36 mouse cellular contexts compared by ENCODE assay signal in genomic region chr11:117476554-117477107, GRCm38 (mm10). TPM values are rescaled to one million over a fixed set of nuclear protein-coding genes. Genes with fewer than 3 reads are reported as not detected.
A peak's percentile ranks its signal among the peaks of the same experiment; 100 is the strongest.
DNase-seq lines count a peak whose midpoint lies in the region; ATAC-seq and TF ChIP-seq lines count a peak whose summit lies in the region.
"Had no signal": no experiment of that assay in that cellular context is flagged by ENCODE, and none has a peak within 500 bp of the region (broad histone marks: within the 10 kb centered on the region; RNA-seq: fewer than 3 reads in every experiment).

No protein-coding gene starts in this region.

- no peak overlapping the region for H3K4me2 ChIP-seq in midbrain, embryonic 15.5 days

- no peak for TF ChIP-seq CTCF in left cerebral cortex, adult 2 months (IDR thresholded peaks at IDR 0.05)

- H3K4me1 ChIP-seq in midbrain, embryonic 10.5 days: peaks cover 58% of the 10 kb centered on the region
- H3K4me1 ChIP-seq in midbrain, embryonic 15.5 days: peaks cover 49% of the 10 kb centered on the region

- intact Hi-C loops in left cerebral cortex, adult 2 months (cut with DNase I): no loop called here

- peak overlapping the region; percentile 71 for H3K27ac ChIP-seq in midbrain, embryonic 10.5 days (replicated peaks)
- no peak overlapping the region for H3K27ac ChIP-seq in midbrain, embryonic 15.5 days
- H3K27ac ChIP-seq in left cerebral cortex, adult 2 months: no peak overlapping the region
- H3K27ac ChIP-seq: hindbrain, postnatal 0 days; intestine, embryonic 15.5 days; liver, embryonic 14.5 days; macrophage; neural tube, embryonic 12.5 days had no signal

- 63% methylated on average over 5 of the region's 5 CpGs for WGBS in midbrain, embryonic 10.5 days
- 71% methylated on average over 5 of the region's 5 CpGs for WGBS in midbrain, embryonic 15.5 days

- H3K36me3 ChIP-seq in midbrain, embryonic 10.5 days: no peaks in the 10 kb centered on the region
- H3K36me3 ChIP-seq in midbrain, embryonic 15.5 days (replicated peaks): no peaks in the 10 kb centered on the region
- H3K36me3 ChIP-seq in splenic B cell, adult 2 months (ENCODE audit: control insufficient read depth, insufficient read depth, low read length, poor library complexity, severe bottlenecking): no peaks in the 10 kb centered on the region
- H3K36me3 ChIP-seq: intestine, embryonic 15.5 days; neural tube, embryonic 12.5 days had no signal

- ATAC-seq in midbrain, embryonic 15.5 days (replicated peaks): no peak
- ATAC-seq: activated CD4-positive, CD25-positive, alpha-beta regulatory T cell, adult 4 months; CD4-positive, CD25-positive, alpha-beta regulatory T cell, adult 4 months; hindbrain, postnatal 0 days had no signal

- peaks cover 11% of the 10 kb centered on the region for H3K9me3 ChIP-seq in midbrain, embryonic 10.5 days (replicated peaks)
- no peaks in the 10 kb centered on the region for H3K9me3 ChIP-seq in midbrain, embryonic 15.5 days
- H3K9me3 ChIP-seq: intestine, embryonic 15.5 days had no signal

- peaks cover 24% of the 10 kb centered on the region; the same call in 1 of the 2 replicates for H3K27me3 ChIP-seq in midbrain, embryonic 10.5 days (ENCODE audit: low read depth, poor library complexity, severe bottlenecking)
- H3K27me3 ChIP-seq in midbrain, embryonic 15.5 days (replicated peaks): no peaks in the 10 kb centered on the region
- H3K27me3 ChIP-seq in splenic B cell, adult 2 months (ENCODE audit: control insufficient read depth, insufficient read depth, low read length, poor library complexity, severe bottlenecking): no peaks in the 10 kb centered on the region
- H3K27me3 ChIP-seq: intestine, embryonic 15.5 days had no signal

- peak; percentile 26 for DNase-seq in cerebellum, adult 9-11 months
- DNase-seq in cerebellum, adult 8-10 months: no peak
- DNase-seq in midbrain, embryonic 10.5 days (ENCODE audit: low spot score): no peak
- peak; percentile 10 for DNase-seq in thymus, postnatal 14 days
- no peak for DNase-seq in thymus, postnatal 25 days
- DNase-seq in splenic B cell, adult 2 months (ENCODE audit: low read depth, low spot score): peak; percentile 57
- DNase-seq in left cerebral cortex, adult 2 months (ENCODE audit: extremely low spot score in 1 of 2, low spot score in 2 of 2): no peak
- DNase-seq: adrenal gland, postnatal 10 days; cerebellum, adult 11-12 months; cerebellum, postnatal 14 days; gastrocnemius, postnatal 10 days; heart, postnatal 14 days; kidney, adult 2 months; kidney, postnatal 36 days; layer of hippocampus, postnatal 36 days; liver; lung, adult 2 months; lung, postnatal 10 days; right cerebral cortex, postnatal 4 days had no signal

- H3K4me3 ChIP-seq in midbrain, embryonic 10.5 days: no peak overlapping the region
- no peak overlapping the region for H3K4me3 ChIP-seq in midbrain, embryonic 15.5 days
- H3K4me3 ChIP-seq in left cerebral cortex, adult 2 months: no peak overlapping the region
- H3K4me3 ChIP-seq: intestine, embryonic 15.5 days; myocyte; neural tube, embryonic 12.5 days had no signal

- no peak overlapping the region for H3K9ac ChIP-seq in midbrain, embryonic 15.5 days
- H3K9ac ChIP-seq: intestine, embryonic 15.5 days; liver, embryonic 14.5 days; neural tube, embryonic 12.5 days had no signal

RNA-seq across cellular contexts. Expression of gene Gm11733, which starts 7.5 kb away (rescaled TPM):
- polyA plus RNA-seq in midbrain, embryonic 10.5 days (2016; fragmentation: Nextera tagmentation; extraction: Ambion mirVana): 0.06 TPM in 1 of 2 replicates, not detected in the other
- not detected in 2 replicates for polyA plus RNA-seq in midbrain, embryonic 15.5 days (2015; fragmentation: Nextera tagmentation; extraction: Ambion mirVana)
- under 1 TPM in 1 of 2 experiments, not detected in 1; 0.18 TPM for total RNA-seq in left cerebral cortex, adult 2 months (2021)
- total RNA-seq: adrenal gland, postnatal 10 days; gastrocnemius, postnatal 10 days; granulocyte monocyte progenitor cell, adult 5-6 weeks; heart, postnatal 14 days; megakaryocyte-erythroid progenitor cell, adult 5-6 weeks had no signal
- polyA plus RNA-seq: CD4-positive, CD25-positive, alpha-beta regulatory T cell, adult 4 months; hindbrain, embryonic 11.5 days; hindbrain, postnatal 0 days; intestine, embryonic 15.5 days; kidney, embryonic 16.5 days; limb, embryonic 11.5 days; liver, embryonic 14.5 days; lung, adult 2 months; macrophage; midbrain, postnatal 0 days; myocyte; neural tube, embryonic 12.5 days; spleen, adult 2 months; stomach, embryonic 16.5 days had no signal

Comparison
In these comparisons a context has a peak if more than half of its experiments do, and no peak if none do; other contexts are left out.
1. DNase-seq: peak in cerebellum, adult 9-11 months (single experiment), thymus, postnatal 14 days (single experiment) and splenic B cell, adult 2 months (single experiment); none in cerebellum, adult 8-10 months (single experiment), midbrain, embryonic 10.5 days (single experiment), thymus, postnatal 25 days (single experiment) and left cerebral cortex, adult 2 months (0 of 2).